Mouse (Mus musculus) telencephalon, adult 2 months (tissue): ENCODE results near the gene C330007P06Rik.
"Not testable (repeated sequence)": the region's sequence is repeated elsewhere in the genome, so short reads cannot be mapped to it uniquely, and the experiment has no call there.

Source experiments
- DNase-seq: peaks from one replicate; pipeline ENCODE4 v3.0.0-alpha.2; 2011; ENCODE audit warnings: low read depth, low spot score

C330007P06Rik gene

DNA sequence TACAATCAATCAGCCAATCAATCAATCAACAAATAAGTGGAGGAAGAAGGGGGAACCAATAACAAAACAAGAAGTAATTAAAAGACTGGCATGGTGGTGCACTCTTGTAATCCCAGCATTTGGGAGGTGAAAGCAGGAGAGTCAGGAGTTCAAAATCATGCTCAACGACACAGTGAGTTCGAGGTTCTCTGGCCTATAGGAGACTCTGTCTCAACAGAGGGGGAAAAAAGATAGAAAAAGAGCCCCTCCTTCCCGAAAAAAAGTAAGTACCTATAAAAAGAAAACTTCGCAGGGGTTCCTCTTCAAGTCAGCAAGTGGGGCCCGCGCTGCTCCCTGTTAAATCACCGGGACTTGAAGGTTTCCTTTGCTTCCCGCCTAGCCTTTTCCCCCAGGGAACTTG, at the start of gene C330007P06Rik, which contains the start of gene Ube2a:
TSS of gene C330007P06Rik (minus strand) at position 347 of the 400 bp plus-strand sequence.
TSS of gene Ube2a (plus strand) at position 136 of the 400 bp plus-strand sequence.
- no peak for DNase-seq

DNA sequence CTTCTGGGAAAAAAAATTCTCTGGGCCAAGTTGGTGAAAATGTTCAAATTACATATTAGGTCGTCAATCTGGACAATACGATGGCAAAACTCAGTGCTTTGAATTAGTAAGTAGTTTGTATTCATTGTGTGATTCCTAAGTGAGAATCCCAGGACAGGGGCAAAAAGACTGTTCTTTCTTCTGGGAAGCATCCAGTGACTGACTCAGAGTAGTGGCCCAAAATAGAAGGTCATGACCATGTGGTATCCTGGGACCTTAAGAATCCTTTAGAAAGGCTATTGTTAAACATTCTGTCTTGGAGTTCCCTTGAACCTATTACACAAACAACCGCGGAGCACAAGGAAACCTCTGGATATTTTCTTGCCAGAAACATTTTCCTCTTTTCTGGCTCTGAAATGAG, 47.4 kb upstream of the C330007P06Rik start:
- DNase-seq: no peak

DNA sequence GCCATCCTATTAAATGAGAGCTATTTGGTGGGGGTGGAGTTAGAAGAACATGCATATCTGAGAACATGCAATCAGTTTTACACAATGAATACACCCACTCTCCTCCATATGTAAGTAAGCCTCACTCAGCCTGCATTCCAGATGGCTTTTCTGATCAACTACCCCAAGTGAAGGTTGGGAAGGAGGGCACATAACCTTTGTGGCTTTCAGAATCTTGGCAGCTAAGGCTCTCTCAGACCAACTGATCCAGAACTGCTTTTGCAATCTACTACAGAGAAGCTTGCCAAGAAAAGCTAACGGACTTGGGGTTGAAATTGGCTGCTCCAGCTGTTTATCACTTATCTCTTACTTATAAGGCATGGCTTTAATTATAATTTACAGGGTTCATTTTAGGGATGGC, 43.8 kb upstream of the C330007P06Rik start:
- no peak for DNase-seq

DNA sequence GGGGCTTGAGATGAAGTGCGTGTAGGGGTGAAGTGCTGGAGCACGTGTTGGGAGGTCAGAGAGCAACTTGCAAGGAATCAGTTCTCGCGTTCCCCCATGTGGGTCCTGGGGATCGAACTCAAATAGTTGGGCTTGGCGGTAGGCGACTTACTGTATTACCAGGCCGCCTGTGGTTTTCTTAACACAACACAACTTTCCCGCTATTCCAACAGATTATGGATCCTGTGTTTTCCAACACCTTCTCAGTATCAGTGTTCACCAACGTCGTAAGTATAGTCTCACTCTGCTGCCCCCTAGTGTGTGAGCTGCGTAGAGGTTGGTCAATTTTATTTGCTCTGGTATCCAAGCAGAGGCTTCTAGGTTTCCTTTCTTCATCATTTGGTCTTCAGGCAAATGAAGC, 37.4 kb upstream of the C330007P06Rik start:
- no peak for DNase-seq

DNA sequence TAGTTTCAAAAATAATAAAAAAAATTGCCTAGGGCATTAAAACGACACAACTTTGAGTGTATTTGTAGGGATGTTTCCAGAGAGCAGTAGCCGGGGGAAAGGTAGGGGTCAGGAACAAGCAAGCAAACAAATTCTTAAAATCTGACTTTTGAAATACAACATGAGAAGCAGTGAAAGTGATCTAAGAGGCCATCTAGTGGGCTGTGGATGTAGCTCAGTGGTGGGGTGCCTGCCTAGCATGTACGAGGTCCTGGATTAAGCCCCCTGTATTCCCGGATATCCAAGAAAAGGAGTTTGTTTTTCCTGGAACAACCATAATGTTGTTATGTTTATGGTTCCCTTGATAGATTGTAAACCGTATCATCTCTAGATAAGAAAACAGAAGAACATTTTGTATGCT, 32.6 kb upstream of the C330007P06Rik start:
- no peak for DNase-seq

DNA sequence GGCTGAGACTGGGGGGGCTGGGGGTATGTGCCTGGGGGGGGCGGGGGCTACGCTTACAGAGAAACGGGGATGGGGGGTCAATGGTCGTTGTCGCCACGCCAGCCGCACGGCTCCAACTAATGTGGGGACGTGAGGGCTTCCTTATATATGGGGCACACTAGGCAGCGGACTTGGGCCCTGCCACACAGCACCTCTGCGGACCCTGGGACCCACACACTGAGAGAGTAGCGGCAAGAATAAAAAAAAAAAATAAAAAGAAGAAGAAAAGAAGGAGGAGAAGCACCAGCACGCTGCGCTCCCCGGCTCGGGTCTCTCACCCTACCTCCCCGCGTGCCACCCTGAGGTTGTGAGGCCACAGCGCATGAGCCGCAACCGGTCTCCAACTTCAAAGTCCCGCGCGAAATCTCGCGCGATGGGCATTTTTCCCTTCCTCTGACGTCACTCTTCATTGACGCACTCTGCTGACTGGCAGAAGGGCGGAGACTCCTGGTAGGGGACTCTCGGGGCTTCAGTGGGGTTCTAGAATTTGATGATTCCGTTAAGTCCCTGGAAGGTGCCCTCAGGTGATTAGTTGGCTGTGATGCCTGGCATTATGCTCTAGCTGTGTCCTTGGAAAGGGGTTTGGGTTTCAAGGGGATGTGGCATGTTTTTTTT, 29.3 kb upstream of the C330007P06Rik start:
- peak; percentile 83 for DNase-seq

DNA sequence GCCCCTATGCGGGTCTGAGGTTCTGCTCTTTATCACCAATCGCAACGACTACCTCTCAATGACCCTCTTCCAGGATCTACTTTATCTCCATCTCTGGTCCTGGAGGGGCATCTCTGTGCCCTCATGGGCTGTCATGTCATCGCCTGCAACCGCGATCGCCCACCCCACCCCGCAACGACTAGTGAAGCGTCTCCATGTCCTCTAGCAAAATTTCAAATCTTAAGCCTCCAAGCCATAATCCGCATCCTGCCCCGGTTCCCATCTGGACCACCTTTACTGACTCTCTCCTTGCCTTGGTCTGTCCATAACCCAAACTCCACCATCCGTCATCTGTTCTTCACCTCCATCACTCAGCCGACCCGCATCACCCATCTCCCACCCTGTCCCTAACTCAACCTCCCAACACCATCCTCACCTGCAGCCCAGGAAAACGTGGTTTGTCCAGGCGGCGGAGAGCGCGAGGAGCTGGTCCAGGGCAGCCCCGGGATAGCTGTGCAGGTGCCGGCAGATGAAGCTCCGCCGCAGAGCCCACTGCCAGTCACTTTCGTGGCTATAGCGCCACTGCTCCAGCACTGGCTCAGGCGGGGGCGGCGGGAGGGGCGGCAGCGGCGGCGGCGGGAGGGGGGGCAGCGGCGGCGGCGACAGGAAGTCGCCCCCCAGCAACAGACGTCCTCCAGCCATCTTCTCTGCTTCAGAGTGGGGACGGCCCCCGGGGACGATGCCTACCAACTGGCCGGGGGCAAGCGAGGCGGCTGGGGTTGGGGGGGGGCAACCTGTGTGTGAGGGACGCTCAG, 28.6 kb upstream of the C330007P06Rik start, which contains the start of gene Nkrf:
TSS of gene Nkrf (minus strand) at position 579 of the 794 bp plus-strand sequence.
- DNase-seq: peak; percentile 13

DNA sequence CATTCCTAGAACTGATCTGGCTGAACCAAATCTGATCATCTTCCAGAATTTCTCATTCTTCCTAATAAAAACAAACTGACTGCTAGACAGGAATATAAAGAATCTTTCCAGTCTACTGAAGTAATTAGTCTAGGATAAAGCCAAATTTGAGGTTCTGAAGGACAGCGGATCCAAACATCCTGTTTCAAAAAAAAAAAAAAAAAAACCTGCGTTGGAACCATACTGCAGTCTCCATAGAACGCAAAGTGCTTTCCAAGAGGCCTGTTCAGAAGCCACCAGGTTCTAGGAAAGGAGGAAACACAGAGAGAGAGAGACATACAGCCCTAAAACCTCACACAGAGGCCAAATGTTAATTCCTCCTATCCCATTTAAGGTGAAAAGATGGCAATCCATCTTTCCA, 27.7 kb upstream of the C330007P06Rik start:
- DNase-seq: peak; percentile 6

DNA sequence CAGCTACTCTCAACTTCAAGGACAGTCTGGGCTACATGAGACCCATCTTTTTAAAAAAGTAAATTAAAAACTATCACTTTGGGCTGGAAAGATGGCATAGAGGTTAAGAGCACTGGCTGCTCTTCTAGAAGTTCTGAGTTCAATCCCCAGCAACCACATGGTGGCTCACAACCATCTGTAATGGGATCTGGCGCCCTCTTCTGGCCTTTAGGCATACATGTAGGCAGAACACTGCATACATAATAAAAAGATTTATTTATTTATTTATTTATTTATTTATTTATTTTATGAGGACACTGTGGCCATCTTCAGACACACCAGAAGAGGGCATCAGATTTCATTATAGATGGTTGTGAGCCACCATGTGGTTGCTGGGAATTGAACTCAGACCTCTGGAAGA, 25.0 kb upstream of the C330007P06Rik start:
- not testable (repeated sequence) for DNase-seq

DNA sequence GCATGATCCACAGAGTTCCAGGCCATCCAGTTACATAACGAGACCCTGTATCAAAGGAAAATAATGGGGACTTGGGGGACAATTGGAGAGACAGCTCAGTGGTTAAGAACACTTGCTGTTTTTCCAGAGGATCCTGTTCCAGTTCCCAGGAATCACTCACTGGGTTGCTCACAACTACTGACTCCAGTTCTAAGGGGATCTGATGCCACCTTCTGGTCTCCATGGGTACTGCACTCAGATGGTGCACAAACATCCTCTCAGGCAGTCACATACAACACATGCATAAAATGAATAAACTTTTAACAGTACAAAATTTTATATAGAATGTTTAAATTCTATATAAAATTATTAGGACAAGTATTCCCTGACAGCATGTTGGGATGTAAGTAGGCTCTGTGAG, 10.8 kb upstream of the C330007P06Rik start:
- no peak for DNase-seq

DNA sequence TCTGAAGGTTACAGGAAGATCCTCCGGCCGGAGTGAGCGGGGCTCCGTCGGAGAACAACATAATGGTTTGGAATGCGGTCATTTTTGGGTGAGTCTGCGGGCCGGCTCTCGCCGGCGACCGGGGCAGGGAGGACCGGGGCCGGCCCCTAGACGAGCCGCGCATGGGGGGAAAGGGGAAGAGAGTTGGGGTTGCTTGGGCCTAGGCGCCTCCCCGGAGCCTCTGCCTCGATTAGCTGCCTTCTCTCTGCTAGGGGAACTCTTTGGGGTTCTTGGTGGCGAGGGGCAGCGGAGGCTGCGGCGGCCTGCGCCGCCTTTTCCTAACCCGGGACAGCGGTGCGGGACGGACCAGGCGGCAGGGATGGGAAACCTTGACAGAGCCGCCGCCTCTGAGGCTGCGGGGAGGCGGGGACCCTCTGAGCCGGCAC, 805 bp upstream of the C330007P06Rik start:
- no peak for DNase-seq

DNA sequence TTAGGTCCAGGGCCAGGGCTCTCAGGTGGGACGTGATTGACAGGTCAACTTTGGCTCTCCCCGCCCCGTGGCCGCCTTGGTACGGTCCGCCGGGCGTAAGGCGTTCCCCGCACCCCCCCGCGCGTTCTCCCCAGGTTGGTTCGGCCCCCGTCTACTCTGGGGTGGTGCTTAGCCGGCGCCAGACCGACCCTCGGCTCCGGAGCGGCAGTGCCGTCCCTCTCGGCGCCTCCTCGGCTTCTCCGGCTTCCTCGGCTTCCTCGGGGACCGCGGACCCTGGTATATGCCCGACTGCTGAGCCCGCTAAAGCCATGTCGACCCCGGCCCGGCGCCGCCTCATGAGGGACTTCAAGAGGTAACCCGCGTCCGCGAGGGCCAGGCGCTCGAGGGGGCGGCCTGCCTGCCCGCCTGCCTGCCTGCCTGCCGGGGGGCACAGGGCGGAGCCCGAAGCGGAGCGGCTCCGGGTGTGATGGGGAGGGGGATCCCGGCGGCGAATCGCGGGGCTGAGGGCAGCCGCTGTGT, 326 bp upstream of the C330007P06Rik start:
- peak; percentile 50 for DNase-seq

DNA sequence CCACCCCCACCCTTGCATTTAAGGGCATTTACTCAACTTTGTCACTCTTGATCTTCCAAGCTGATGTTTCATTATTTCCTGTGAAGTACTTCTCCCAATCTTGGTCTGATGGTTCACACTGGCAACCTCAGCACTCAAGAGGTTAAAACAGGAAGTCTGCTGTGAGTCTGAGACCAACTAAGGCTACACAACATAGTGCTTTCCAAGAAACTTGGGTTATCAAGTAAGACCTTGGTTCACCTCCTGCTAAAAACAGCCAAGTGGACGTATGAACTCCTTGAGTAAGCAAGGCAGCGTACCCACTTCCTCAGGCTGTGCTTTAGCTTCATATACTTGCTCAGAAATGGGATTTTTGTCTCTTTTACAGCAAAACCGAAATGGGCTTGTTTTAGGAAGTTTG, 3.5 kb downstream of the C330007P06Rik start:
- no peak for DNase-seq

DNA sequence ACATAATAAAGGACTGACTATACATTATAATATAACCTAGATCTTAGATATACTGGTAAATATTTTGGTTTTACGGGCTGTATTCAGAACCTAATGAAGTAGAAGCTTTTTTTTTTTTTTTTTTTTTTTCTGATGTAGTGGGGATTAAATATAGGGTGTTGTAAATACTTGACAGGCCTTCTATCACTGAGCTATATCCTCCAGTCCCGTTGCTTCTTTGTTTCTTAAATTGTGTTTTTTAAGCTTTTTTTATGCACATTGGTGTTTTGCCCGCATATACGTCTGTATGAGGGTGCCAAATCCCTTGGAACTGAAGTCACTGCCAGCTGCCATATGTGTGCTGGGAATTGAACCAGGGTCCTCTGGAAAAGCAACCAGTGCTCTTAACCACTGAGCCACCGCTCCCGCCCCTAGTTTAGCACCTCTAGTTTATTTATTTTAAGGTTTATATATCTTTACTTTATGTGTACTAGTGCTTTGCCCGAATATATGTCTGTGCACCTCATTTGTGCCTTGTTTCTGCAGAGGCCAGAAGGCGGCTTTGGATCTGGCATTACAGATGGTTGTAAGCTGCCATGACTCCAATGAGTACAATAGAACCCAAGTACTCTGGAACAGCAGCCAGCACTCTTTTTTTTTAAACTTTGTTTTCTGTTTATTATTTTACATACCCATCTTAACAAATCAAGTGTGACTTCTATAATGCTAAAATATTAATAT, 9.1 kb downstream of the C330007P06Rik start:
- DNase-seq: no peak

DNA sequence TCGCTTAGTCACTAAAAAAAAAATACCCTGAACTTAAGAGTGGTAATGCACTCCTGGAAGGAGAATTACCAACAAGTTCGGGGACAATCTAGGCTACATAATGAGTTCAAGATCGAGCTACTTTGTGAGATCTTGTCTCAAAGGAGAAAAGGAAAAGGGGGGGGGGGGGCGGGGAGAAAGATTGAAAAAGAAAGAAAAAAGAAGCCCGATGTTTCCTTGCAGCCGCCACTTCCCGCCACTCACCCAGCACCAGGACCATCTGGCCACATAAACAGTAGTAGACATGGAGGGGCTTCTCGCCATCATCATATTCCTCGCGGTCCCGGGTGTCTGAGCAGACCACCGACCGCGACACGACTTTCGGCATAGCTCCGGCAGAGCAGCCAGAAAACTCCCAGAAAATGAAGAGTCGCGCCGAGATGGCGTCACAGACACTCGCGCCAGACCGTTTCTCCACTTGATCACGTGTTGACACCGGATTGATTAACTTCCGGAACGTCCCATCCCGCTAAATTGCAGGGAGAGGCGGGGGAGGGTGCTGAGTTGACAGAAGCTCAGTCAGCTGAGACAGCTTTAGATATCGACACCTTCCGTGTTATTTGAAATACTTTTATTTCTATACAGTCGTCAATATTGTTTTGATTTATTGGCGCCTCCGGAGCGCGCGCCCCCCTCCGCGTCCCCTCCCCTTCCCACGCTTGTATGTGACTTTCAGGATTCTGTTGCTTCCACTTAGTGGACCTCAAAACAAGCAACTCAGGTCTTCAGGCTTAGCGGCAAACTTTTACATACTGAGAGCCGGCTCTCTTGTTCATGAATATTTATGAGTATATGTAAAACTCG, 9.9 kb downstream of the C330007P06Rik start:
- peak; percentile 68 for DNase-seq

DNA sequence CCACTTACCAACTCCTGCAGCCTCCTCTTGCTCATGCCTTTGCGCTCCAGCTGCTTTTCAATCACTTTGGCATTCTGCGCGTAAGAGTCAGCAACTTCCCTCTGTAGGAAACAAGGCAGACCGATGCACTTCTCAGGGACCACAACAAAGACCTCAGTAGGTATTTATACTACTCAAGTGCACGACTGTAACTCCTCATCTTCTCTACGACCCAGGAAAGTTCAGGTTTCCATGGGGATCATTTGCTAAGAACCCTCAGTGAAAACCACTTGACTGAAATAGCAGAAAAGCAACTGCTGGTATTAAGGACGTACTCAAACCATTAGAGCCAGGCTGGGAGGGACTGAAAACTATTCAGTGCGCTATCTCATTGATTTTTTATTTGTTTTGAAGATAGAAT, 21.3 kb downstream of the C330007P06Rik start:
- no peak for DNase-seq

DNA sequence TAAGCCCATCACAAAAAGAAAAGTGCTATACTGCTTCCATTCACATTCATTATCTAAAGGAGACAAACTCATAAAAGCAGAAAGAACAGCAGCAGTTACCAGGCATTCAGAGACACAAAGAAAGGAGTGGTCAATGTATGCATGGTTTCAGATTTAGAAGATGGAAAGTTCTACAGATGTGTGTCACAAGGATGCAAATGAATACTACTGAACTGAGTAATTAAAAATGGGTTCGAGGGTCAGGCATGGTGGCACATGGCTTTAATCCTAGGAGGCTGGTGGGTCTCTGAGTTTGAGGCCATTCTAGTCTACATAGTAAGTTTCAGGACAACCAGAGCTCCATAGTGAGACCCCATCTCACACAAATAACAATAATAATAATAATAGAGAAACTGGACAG, 26.8 kb downstream of the C330007P06Rik start:
- DNase-seq: no peak

DNA sequence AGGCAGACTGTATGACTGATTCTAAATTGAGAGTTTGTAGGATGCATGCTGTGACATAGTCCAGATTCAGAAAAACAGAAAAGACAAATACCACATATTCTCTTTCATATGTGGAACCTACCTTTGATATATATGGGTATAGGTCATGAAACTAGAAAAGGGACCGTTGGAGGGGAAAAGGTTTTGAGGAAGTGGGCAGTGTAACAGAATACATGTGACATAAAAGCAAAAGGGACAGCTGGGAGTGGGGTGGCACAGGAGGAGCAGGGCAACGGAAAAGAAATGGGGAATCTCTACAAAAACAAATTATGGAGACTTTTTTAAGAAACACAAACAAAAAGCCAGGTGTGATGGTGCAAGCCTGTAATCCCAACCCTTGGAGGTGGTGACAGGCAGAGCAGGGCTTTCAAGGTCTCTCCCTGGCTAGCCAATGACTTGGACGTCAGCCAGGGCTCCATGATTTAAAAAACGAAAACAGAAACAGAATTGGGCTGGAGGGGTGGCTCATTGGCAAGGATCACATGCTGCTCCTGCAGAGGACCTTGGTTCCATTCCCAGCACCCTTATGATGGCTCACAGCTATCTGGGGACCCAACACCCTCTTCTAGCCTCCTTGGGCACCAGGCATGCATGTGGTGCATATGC, 30.4 kb downstream of the C330007P06Rik start:
- DNase-seq: no peak

DNA sequence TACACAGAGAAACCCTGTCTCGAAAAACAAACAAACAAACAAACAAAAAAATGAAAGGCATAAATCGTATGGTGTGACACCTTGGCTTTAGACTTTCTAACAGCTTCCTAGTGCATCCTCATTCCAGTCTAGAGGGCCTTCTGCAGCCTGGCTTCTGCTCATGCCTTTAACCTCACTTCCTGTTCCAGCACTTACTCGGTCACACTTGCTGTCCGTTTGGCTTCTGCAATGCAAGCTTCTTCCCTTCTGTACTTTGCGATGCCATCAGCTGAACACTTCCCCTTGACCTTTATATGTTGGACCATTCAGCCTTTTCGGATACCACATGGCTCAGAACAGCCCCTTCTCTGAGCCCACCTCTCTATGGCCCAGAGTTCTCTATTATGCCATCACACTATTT, 32.2 kb downstream of the C330007P06Rik start:
- DNase-seq: no peak

DNA sequence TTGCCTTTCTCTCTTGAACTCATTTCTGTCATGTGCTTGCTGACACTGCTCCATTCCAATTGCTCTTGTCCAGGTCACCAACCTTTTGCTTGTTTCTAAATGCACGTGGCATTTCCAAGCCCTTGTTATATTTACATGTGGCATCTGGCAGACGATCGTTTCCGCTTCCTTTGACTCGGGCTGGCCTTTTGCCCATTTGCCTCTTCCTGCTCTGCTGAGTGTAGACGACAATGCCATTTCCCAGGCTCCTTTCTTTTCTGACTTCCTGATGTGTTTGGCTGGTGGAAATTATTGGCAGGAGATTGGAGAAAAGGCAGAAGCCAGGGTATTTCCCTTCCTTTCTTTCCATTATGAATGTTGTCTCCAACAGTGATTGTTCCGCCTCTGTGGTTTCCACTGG, 34.5 kb downstream of the C330007P06Rik start:
- DNase-seq: no peak
